Mouse (Mus musculus) MN1 (cell line): Measurements from ENCODE around the gene Kif16b.

Experiments
- DNase-seq: peaks from one replicate; pipeline ENCODE4 v3.0.0-alpha.2; 2016; ENCODE audit warnings: low spot score

The Kif16b gene

GRCm38 (mm10) chr2:142900862-142901805, at the start of gene Kif16b:
TSS of gene Kif16b (minus strand) at chr2:142901531.
- no peak for DNase-seq

- DNase-seq, result no peak
Measured at GRCm38 (mm10) chr2:142940899-142941642, 39.7 kb upstream of the Kif16b start.

GRCm38 (mm10) chr2:142930445-142930844, 29.1 kb upstream of the Kif16b start:
- no peak for DNase-seq

- no peak for DNase-seq
Measured at GRCm38 (mm10) chr2:142929226-142930112, 28.1 kb upstream of the Kif16b start.

GRCm38 (mm10) chr2:142910808-142911388, 9.6 kb upstream of the Kif16b start:
- no peak for DNase-seq

- DNase-seq, result no peak
Measured at GRCm38 (mm10) chr2:142909213-142909612, 7.9 kb upstream of the Kif16b start.

GRCm38 (mm10) chr2:142907056-142907455, 5.7 kb upstream of the Kif16b start:
- no peak for DNase-seq

- no peak for DNase-seq
Measured at GRCm38 (mm10) chr2:142902905-142903895, 1.9 kb upstream of the Kif16b start.

GRCm38 (mm10) chr2:142900120-142900861, 1.0 kb downstream of the Kif16b start:
- DNase-seq, result no peak

- no peak for DNase-seq
Measured at GRCm38 (mm10) chr2:142893780-142894179, 7.6 kb downstream of the Kif16b start.

GRCm38 (mm10) chr2:142891283-142891682, 10.0 kb downstream of the Kif16b start:
- DNase-seq, result no peak

GRCm38 (mm10) chr2:142884456-142884855, 16.9 kb downstream of the Kif16b start:
- DNase-seq, result no peak

- no peak for DNase-seq
Measured at GRCm38 (mm10) chr2:142883625-142883994, 17.7 kb downstream of the Kif16b start.

- DNase-seq, result no peak
Measured at GRCm38 (mm10) chr2:142882871-142883624, 18.3 kb downstream of the Kif16b start.

GRCm38 (mm10) chr2:142882466-142882865, 18.9 kb downstream of the Kif16b start:
- no peak for DNase-seq

GRCm38 (mm10) chr2:142881177-142881576, 20.2 kb downstream of the Kif16b start:
- DNase-seq, result no peak

- DNase-seq, result no peak
Measured at GRCm38 (mm10) chr2:142879257-142879818, 22.0 kb downstream of the Kif16b start.

GRCm38 (mm10) chr2:142876636-142877035, 24.7 kb downstream of the Kif16b start:
- DNase-seq, result no peak

- DNase-seq, result no peak
Measured at GRCm38 (mm10) chr2:142875936-142876335, 25.4 kb downstream of the Kif16b start.
